Mouse (Mus musculus): ENCODE results near the gene Hivep3. TPM values are rescaled to one million over a fixed set of nuclear protein-coding genes. Genes with fewer than 3 reads are reported as not detected.

The Hivep3 gene
- polyA plus RNA-seq, 1 experiment from 2014 or later, result 3.2 TPM

GRCm38 (mm10) chr4:119881292-119881691, 147.7 kb downstream of the Hivep3 start:
- H3K4me2 ChIP-seq, result no peak overlapping the region
- 80% methylated on average over 4 of the region's 4 CpGs for WGBS
- no peaks in the 10 kb centered on the region for H3K4me1 ChIP-seq
- no peak overlapping the region for H3K27ac ChIP-seq
- H3K9me3 ChIP-seq, result no peaks in the 10 kb centered on the region
- no peak overlapping the region for H3K4me3 ChIP-seq
- H3K27me3 ChIP-seq, result no peaks in the 10 kb centered on the region
- ATAC-seq (ENCODE audit: insufficient number of reproducible peaks, low FRiP score, low TSS enrichment, low read depth), result no peak
- H3K9ac ChIP-seq, result no peak overlapping the region
- no peaks in the 10 kb centered on the region for H3K36me3 ChIP-seq

GRCm38 (mm10) chr4:119882401-119882800, 148.8 kb downstream of the Hivep3 start:
- no peak overlapping the region for H3K4me3 ChIP-seq
- no peaks in the 10 kb centered on the region for H3K27me3 ChIP-seq
- H3K4me2 ChIP-seq, result no peak overlapping the region
- no peak for ATAC-seq (ENCODE audit: insufficient number of reproducible peaks, low FRiP score, low TSS enrichment, low read depth)
- H3K36me3 ChIP-seq, result no peaks in the 10 kb centered on the region
- no peaks in the 10 kb centered on the region for H3K4me1 ChIP-seq
- H3K9ac ChIP-seq, result no peak overlapping the region
- H3K9me3 ChIP-seq, result no peaks in the 10 kb centered on the region
- 21% methylated on average over 4 of the region's 4 CpGs for WGBS
- no peak overlapping the region for H3K27ac ChIP-seq

- Histone ChIP-seq H3K9me3 (no peaks in the 10 kb centered on the region), H3K36me3 (no peaks in the 10 kb centered on the region), H3K27me3 (no peaks in the 10 kb centered on the region), H3K9ac (no peak overlapping the region), H3K4me1 (no peaks in the 10 kb centered on the region), H3K4me3 (no peak overlapping the region), H3K27ac (no peak overlapping the region), H3K4me2 (no peak overlapping the region)
- no peak for ATAC-seq (ENCODE audit: insufficient number of reproducible peaks, low FRiP score, low TSS enrichment, low read depth)
- 40% methylated on average over 5 of the region's 5 CpGs for WGBS
These were observed 149.2 kb downstream of the Hivep3 start for GRCm38 (mm10) chr4:119882814-119883213.

- Histone ChIP-seq H3K4me1 (no peaks in the 10 kb centered on the region), H3K4me3 (no peak overlapping the region), H3K27me3 (no peaks in the 10 kb centered on the region), H3K4me2 (no peak overlapping the region), H3K36me3 (no peaks in the 10 kb centered on the region), H3K27ac (no peak overlapping the region), H3K9ac (no peak overlapping the region), H3K9me3 (no peaks in the 10 kb centered on the region)
- ATAC-seq (ENCODE audit: insufficient number of reproducible peaks, low FRiP score, low TSS enrichment, low read depth), result no peak
- 54% methylated on average over 3 of the region's 3 CpGs for WGBS
These were observed 153.0 kb downstream of the Hivep3 start for GRCm38 (mm10) chr4:119886621-119887020.

- WGBS, result 43% methylated on average over 6 of the region's 6 CpGs
- ATAC-seq (ENCODE audit: insufficient number of reproducible peaks, low FRiP score, low TSS enrichment, low read depth), result no peak
- Histone ChIP-seq H3K9me3 (no peaks in the 10 kb centered on the region), H3K9ac (no peak overlapping the region), H3K27ac (no peak overlapping the region), H3K4me3 (no peak overlapping the region), H3K4me1 (no peaks in the 10 kb centered on the region), H3K36me3 (no peaks in the 10 kb centered on the region), H3K4me2 (no peak overlapping the region), H3K27me3 (no peaks in the 10 kb centered on the region)
These were observed 154.1 kb downstream of the Hivep3 start for GRCm38 (mm10) chr4:119887523-119888177.

- WGBS, result 73% methylated on average over 5 of the region's 5 CpGs
These were observed 156.2 kb downstream of the Hivep3 start for GRCm38 (mm10) chr4:119889760-119890159.

GRCm38 (mm10) chr4:119893255-119893779, 159.7 kb downstream of the Hivep3 start:
- no peaks in the 10 kb centered on the region for H3K4me1 ChIP-seq
- no peaks in the 10 kb centered on the region for H3K9me3 ChIP-seq
- no peak overlapping the region for H3K4me3 ChIP-seq
- ATAC-seq (ENCODE audit: insufficient number of reproducible peaks, low FRiP score, low TSS enrichment, low read depth), result no peak
- no peak overlapping the region for H3K27ac ChIP-seq
- H3K36me3 ChIP-seq, result no peaks in the 10 kb centered on the region
- 39% methylated on average over 5 of the region's 5 CpGs for WGBS
- no peak overlapping the region for H3K4me2 ChIP-seq
- H3K9ac ChIP-seq, result no peak overlapping the region
- no peaks in the 10 kb centered on the region for H3K27me3 ChIP-seq

More at GRCm38 (mm10) chr4:119889760-119890159, 156.2 kb downstream of the Hivep3 start:
- no peak overlapping the region for H3K27ac ChIP-seq
- no peak overlapping the region for H3K9ac ChIP-seq
- no peak overlapping the region for H3K4me2 ChIP-seq
- H3K4me3 ChIP-seq, result no peak overlapping the region
- no peaks in the 10 kb centered on the region for H3K4me1 ChIP-seq
- no peaks in the 10 kb centered on the region for H3K36me3 ChIP-seq
- H3K9me3 ChIP-seq, result no peaks in the 10 kb centered on the region
- no peaks in the 10 kb centered on the region for H3K27me3 ChIP-seq
- ATAC-seq (ENCODE audit: insufficient number of reproducible peaks, low FRiP score, low TSS enrichment, low read depth), result no peak

- no peak for ATAC-seq (ENCODE audit: insufficient number of reproducible peaks, low FRiP score, low TSS enrichment, low read depth)
- 72% methylated on average over 13 of the region's 13 CpGs for WGBS
- Histone ChIP-seq H3K4me1 (no peaks in the 10 kb centered on the region), H3K36me3 (no peaks in the 10 kb centered on the region), H3K4me3 (no peak overlapping the region), H3K9ac (no peak overlapping the region), H3K27ac (no peak overlapping the region), H3K4me2 (no peak overlapping the region), H3K27me3 (no peaks in the 10 kb centered on the region), H3K9me3 (no peaks in the 10 kb centered on the region)
These were observed 161.3 kb downstream of the Hivep3 start for GRCm38 (mm10) chr4:119894797-119895458.

GRCm38 (mm10) chr4:119895504-119895903, 161.9 kb downstream of the Hivep3 start:
- Histone ChIP-seq H3K4me3 (no peak overlapping the region), H3K9me3 (no peaks in the 10 kb centered on the region), H3K36me3 (no peaks in the 10 kb centered on the region), H3K4me1 (no peaks in the 10 kb centered on the region), H3K9ac (no peak overlapping the region), H3K27ac (no peak overlapping the region), H3K4me2 (no peak overlapping the region), H3K27me3 (no peaks in the 10 kb centered on the region)
- no peak for ATAC-seq (ENCODE audit: insufficient number of reproducible peaks, low FRiP score, low TSS enrichment, low read depth)
- WGBS, result 61% methylated on average over 5 of the region's 5 CpGs

GRCm38 (mm10) chr4:119896572-119896971, 163.0 kb downstream of the Hivep3 start:
- ATAC-seq (ENCODE audit: insufficient number of reproducible peaks, low FRiP score, low TSS enrichment, low read depth), result no peak
- no peaks in the 10 kb centered on the region for H3K36me3 ChIP-seq
- H3K27me3 ChIP-seq, result no peaks in the 10 kb centered on the region
- no peak overlapping the region for H3K9ac ChIP-seq
- no peak overlapping the region for H3K4me3 ChIP-seq
- H3K27ac ChIP-seq, result no peak overlapping the region
- H3K9me3 ChIP-seq, result no peaks in the 10 kb centered on the region
- WGBS, result 52% methylated on average over 3 of the region's 3 CpGs
- H3K4me1 ChIP-seq, result no peaks in the 10 kb centered on the region
- no peak overlapping the region for H3K4me2 ChIP-seq

- Histone ChIP-seq H3K27me3 (no peaks in the 10 kb centered on the region), H3K4me2 (no peak overlapping the region), H3K4me3 (no peak overlapping the region), H3K4me1 (no peaks in the 10 kb centered on the region), H3K36me3 (no peaks in the 10 kb centered on the region), H3K27ac (no peak overlapping the region), H3K9me3 (no peaks in the 10 kb centered on the region), H3K9ac (no peak overlapping the region)
- no peak for ATAC-seq (ENCODE audit: insufficient number of reproducible peaks, low FRiP score, low TSS enrichment, low read depth)
- 62% methylated on average over 6 of the region's 6 CpGs for WGBS
These were observed 163.7 kb downstream of the Hivep3 start for GRCm38 (mm10) chr4:119897054-119897855.
